Mouse (Mus musculus) limb, embryonic 11.5 days (tissue): ENCODE measurements at regions not wholly inside any gene's neighbourhood (a gene's known extent, or its start where the extent isn't known, plus 50 kb on each side); places are given as distances from the start of the nearest gene placed in this dataset.
A peak's percentile ranks its signal among the peaks of the same experiment; 100 is the strongest.
"Not testable (repeated sequence)": the region's sequence is repeated elsewhere in the genome, so short reads cannot be mapped to it uniquely, and the experiment has no call there.

Experiments
- ATAC-seq: fragments of 200-750 bp; cut with Nextera tagmentation; 2 replicates; pipeline ENCODE4 v1.8.0; 2017; ENCODE audit warnings: low read depth; ENCODE audit not compliant: insufficient number of reproducible peaks, low FRiP score, low TSS enrichment
- DNase-seq: peaks from one replicate; pipeline ENCODE4 v3.0.0-alpha.2; 2015; ENCODE audit warnings: low spot score
- H3K27ac ChIP-seq: fragments of 300-500 bp; sonication (generic); replicated peaks from 2 replicates; pipeline ENCODE4 v1.5.1; 2014; ENCODE audit warnings: low read depth, mild to moderate bottlenecking, low read length
- H3K27me3 ChIP-seq: fragments of 300-500 bp; sonication (generic); 2 replicates; pipeline ENCODE4 v1.6.1; 2014; ENCODE audit warnings: mild to moderate bottlenecking, low read length, mixed read lengths; ENCODE audit not compliant: control insufficient read depth, insufficient read depth
- H3K36me3 ChIP-seq: fragments of 300-500 bp; sonication (generic); 2 replicates; pipeline ENCODE4 v1.6.1; 2014; ENCODE audit warnings: mild to moderate bottlenecking, low read length, moderate library complexity, mixed read lengths; ENCODE audit not compliant: control insufficient read depth, insufficient read depth
- H3K4me1 ChIP-seq: fragments of 300-500 bp; sonication (generic); 2 replicates; pipeline ENCODE4 v1.6.1; 2014; ENCODE audit warnings: low read length, mixed read lengths; ENCODE audit not compliant: control insufficient read depth, insufficient read depth
- H3K4me2 ChIP-seq: fragments of 300-500 bp; sonication (generic); 2 replicates; pipeline ENCODE4 v1.6.1; 2014; ENCODE audit warnings: low read depth, mild to moderate bottlenecking, moderate library complexity; ENCODE audit not compliant: severe bottlenecking
- H3K4me3 ChIP-seq: fragments of 300-500 bp; sonication (generic); 2 replicates; pipeline ENCODE4 v1.5.1; 2014; ENCODE audit warnings: low read depth, low read length
- H3K9ac ChIP-seq: fragments of 300-500 bp; sonication (generic); 2 replicates; pipeline ENCODE4 v1.6.1; 2014; ENCODE audit warnings: mild to moderate bottlenecking, low read length
- H3K9me3 ChIP-seq: fragments of 300-500 bp; sonication (generic); 2 replicates; pipeline ENCODE4 v1.6.1; 2016; ENCODE audit warnings: low read length; ENCODE audit not compliant: control insufficient read depth
- WGBS: fragments of 180-500 bp; shearing (Covaris S2); extraction: QIAGEN DNeasy Blood & Tissue Kit; methylation state at CpG from one replicate; pipeline ENCODE4 v1.1.7; 2014; 5-methylcytosine and 5-hydroxymethylcytosine counted together

DNA sequence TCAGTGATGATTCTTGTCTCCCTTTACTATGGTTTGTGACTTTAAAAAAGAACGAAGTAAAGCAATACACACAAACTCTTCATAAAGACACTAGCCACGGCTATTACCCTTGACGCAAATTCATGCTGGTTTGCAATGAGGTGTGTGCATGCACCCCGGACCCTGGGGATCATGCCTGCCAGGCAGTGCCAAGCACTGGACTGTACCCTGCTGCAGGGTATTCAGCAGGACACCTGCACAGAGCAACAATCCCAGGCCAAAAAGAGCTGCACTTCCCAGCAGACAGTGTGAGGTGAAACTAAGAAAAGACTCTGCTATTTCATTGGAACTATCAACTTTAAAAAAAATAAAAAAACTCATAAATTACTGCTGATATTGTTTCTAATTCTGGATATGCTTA, 71.4 kb downstream of the Adra2a start:
- 59% methylated on average over 4 of the region's 4 CpGs for WGBS

DNA sequence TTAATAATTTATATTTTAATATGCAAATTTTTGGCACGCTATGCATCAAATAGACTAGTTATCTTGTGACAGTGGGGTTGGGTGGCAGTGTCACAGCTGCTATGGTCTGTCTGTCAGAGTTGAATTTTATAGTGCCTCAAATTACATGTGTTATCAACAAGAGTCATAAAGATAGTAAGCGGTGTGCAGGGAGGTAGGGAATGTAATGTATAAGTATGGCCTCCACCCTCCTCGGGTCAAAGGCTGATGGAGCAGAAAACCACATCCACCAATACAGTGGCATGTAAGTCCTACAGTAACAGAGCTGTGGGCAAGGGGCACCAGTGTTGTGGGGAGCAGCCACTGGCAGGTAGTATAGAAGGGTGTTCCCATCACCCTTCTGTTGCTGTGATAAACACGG, 72.9 kb downstream of the Adra2a start:
- Histone ChIP-seq H3K4me2 (no peak overlapping the region), H3K9me3 (no peaks in the 10 kb centered on the region), H3K27me3 (peaks cover 7% of the 10 kb centered on the region), H3K27ac (no peak overlapping the region), H3K4me3 (no peak overlapping the region), H3K9ac (no peak overlapping the region), H3K36me3 (no peaks in the 10 kb centered on the region), H3K4me1 (no peaks in the 10 kb centered on the region)
- DNase-seq (no peak), ATAC-seq (no peak)
- 73% methylated on average over 4 of the region's 4 CpGs for WGBS

More for the DNA sequence above, 71.4 kb downstream of the Adra2a start:
- Histone ChIP-seq H3K27me3 (peaks cover 7% of the 10 kb centered on the region), H3K4me2 (peak overlapping the region; percentile 51), H3K9me3 (no peaks in the 10 kb centered on the region), H3K4me1 (no peaks in the 10 kb centered on the region), H3K4me3 (peak overlapping the region; percentile 35; the same call in 1 of the 2 replicates), H3K9ac (no peak overlapping the region), H3K27ac (no peak overlapping the region), H3K36me3 (no peaks in the 10 kb centered on the region)
- ATAC-seq (no peak), DNase-seq (no peak)

DNA sequence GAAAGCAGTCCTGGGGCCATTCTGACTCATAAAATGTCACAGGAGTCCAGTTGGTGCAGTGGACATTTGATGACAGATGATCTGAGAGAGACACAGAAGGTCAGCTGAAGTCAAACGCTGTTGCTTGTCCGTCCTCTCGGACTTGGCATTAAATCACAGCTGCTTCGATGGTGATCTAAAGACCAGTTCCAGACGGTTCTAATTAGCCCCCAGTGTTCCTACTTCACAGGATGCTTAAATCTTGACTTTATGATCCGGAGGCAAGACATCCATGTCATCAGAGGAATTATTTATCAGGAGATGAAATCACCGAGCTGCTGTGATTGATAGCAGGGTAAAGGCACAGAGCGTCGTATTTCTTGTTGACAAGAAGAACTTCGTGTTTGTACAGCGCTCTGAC, 73.7 kb downstream of the Adra2a start:
- H3K36me3 ChIP-seq = no peaks in the 10 kb centered on the region

DNA sequence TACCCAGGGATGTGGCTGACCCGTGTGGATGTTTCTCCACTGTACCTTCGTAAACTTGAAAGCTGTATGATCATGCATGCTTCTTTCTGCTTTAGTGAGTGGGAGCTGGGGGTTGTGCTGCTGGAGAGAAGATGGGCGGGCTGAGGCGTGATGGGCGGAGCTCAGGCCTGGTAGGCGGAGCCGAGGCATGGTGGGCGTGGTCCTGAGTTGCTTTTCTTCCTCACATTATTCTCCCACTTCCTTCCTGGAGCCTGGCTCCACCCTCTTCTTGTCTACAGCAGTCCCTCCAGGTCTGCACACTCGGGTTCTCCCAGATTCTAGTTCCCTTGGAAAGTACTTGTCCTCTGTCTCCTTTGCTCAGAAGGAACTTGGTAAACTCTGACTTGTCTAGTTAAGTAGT, 79.6 kb downstream of the Adra2a start:
- no peak overlapping the region for H3K4me2 ChIP-seq
- no peaks in the 10 kb centered on the region for H3K27me3 ChIP-seq
- no peak overlapping the region for H3K27ac ChIP-seq
- H3K9me3 ChIP-seq = no peaks in the 10 kb centered on the region
- no peaks in the 10 kb centered on the region for H3K36me3 ChIP-seq
- 76% methylated on average over 9 of the region's 9 CpGs for WGBS
- H3K4me3 ChIP-seq = no peak overlapping the region
- H3K9ac ChIP-seq = no peak overlapping the region
- ATAC-seq = no peak
- no peak for DNase-seq
- H3K4me1 ChIP-seq = no peaks in the 10 kb centered on the region

More for the DNA sequence above, 73.7 kb downstream of the Adra2a start:
- WGBS = 9% methylated on average over 11 of the region's 11 CpGs
- Histone ChIP-seq H3K9me3 (no peaks in the 10 kb centered on the region), H3K4me3 (no peak overlapping the region), H3K27me3 (peaks cover 7% of the 10 kb centered on the region), H3K9ac (no peak overlapping the region), H3K4me2 (no peak overlapping the region), H3K4me1 (no peaks in the 10 kb centered on the region), H3K27ac (no peak overlapping the region)
- ATAC-seq = no peak
- DNase-seq = no peak

DNA sequence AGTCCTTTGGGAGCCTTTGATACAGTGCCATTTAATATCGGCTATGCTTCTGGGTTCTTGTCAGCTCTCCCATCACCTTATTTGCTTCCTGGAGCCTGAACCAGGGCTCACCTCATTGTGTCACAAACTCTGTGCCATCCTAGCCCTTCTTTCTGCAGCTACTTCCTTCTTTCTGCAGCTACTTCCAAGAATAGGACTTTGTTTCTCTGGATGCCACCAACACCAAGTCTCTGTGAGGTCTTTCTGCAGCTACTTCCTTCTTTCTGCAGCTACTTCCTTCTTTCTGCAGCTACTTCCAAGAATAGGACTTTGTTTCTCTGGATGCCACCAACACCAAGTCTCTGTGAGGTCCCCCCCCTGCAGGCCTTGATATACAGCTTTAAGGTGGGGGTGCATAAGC, 107.8 kb downstream of the Adra2a start:
- H3K9ac ChIP-seq, H3K36me3 ChIP-seq, H3K4me3 ChIP-seq, H3K27me3 ChIP-seq, H3K4me1 ChIP-seq, H3K4me2 ChIP-seq, DNase-seq, H3K27ac ChIP-seq, H3K9me3 ChIP-seq, ATAC-seq: not testable (repeated sequence)
- WGBS = 100% methylated on average over 1 of the region's 1 CpGs

DNA sequence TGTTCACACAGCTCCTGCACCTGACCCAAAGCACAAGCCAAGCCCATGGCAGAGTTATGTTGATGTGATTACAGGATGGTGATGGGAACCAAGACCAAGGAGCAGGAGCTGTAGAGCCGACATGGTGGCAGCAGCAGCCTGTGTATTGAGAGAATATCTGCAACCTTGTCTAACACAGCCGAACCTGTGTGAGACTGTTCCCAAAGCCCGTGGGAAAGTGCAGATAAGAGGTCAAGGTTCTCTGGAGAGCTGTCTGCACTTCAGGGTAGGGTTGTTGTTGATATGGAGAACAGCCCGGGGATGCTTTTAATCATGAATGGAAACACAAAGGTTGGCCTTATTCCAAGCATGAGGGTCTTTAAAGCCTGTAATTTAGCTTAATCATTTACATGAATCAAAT, 110.4 kb downstream of the Adra2a start:
- WGBS = 82% methylated on average over 4 of the region's 4 CpGs
- Histone ChIP-seq H3K27me3 (no peaks in the 10 kb centered on the region), H3K36me3 (no peaks in the 10 kb centered on the region), H3K4me3 (no peak overlapping the region), H3K4me2 (no peak overlapping the region), H3K4me1 (no peaks in the 10 kb centered on the region), H3K9me3 (no peaks in the 10 kb centered on the region), H3K9ac (no peak overlapping the region), H3K27ac (no peak overlapping the region)
- ATAC-seq = no peak
- no peak for DNase-seq

DNA sequence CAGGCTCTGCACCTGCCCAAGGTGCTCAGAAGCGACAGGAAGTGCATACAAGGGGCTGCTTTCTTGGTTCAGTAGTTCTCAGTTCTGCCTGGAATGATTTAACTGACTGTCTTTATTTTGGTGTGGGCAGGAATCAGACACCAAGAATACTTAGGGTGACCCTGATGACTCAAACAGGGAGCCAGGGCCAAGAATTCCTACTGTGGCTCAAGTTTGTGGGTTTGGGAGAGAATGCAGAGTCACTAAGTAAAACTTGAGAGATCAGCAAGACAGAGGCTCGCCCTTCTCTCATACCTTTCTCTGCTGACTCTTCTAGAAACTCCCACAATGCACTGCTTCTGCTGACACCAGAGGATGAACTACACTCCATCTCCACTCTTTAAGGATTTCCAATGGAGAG, 126.4 kb downstream of the Adra2a start:
- Histone ChIP-seq H3K27ac (no peak overlapping the region), H3K36me3 (no peaks in the 10 kb centered on the region), H3K9ac (no peak overlapping the region), H3K9me3 (no peaks in the 10 kb centered on the region), H3K4me2 (no peak overlapping the region), H3K4me3 (no peak overlapping the region), H3K27me3 (no peaks in the 10 kb centered on the region), H3K4me1 (no peaks in the 10 kb centered on the region)
- 44% methylated on average over 2 of the region's 2 CpGs for whole genome bisulfite sequencing
- ATAC-seq = no peak
- no peak for DNase-seq

DNA sequence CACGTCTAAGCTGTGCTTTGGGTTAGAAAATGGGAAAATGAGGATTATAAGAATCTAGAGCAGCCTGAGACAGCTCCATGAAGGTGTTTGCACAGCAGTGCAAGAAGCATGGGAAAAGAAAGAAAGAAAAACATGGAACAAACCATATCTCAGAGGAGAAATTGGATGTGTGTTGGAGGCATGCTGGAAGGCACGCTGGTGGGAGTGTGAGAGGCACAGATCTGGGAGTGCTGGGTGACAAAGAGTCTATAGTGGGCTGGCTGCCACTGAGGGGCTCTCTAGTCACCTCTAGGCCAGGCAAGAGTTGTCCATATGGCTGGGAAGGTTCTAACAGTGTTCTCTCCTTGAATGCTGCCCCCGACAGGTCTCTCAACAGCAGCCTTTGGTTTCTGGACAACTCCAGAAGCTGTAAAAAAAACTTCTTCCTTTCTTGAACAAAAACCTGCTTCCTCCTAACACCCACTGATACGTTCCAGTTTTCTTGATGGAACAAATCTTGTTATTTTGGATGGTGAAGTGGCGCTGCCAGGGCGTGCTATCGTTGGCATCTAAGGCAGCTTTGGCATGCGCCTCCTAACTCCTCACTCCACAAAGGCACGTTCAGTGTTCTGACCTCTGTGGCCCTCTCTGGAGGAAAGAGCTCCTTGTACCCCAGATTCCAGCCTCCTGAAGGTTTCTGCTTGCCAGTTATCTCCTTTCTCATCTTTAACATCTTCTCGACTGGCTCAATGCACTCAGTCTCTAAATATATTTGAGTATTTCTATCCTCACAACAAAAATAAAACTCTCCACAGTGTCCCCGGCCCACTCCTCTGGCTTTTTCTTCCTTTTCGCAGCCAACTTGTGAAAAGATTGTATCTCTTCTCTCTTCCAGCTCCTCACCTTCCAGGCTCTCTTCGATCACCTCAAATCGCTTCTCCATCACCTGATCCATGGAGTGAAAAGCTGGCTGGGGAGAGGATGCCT, 130.4 kb downstream of the Adra2a start:
- no peak for ATAC-seq
- H3K36me3 ChIP-seq = no peaks in the 10 kb centered on the region
- WGBS = 88% methylated on average over 14 of the region's 14 CpGs

More for the DNA sequence above, 130.4 kb downstream of the Adra2a start:
- no peaks in the 10 kb centered on the region for H3K4me1 ChIP-seq
- H3K4me3 ChIP-seq = no peak overlapping the region
- no peak for DNase-seq
- no peak overlapping the region for H3K27ac ChIP-seq
- no peaks in the 10 kb centered on the region for H3K27me3 ChIP-seq
- no peak overlapping the region for H3K9ac ChIP-seq
- no peak overlapping the region for H3K4me2 ChIP-seq
- H3K9me3 ChIP-seq = no peaks in the 10 kb centered on the region
